Mouse (Mus musculus) C2C12 (cell line): ENCODE results near the gene Tent4a. TPM values are rescaled to one million over a fixed set of nuclear protein-coding genes. Genes with fewer than 3 reads are reported as not detected.

Source experiments
- H3K27me3 ChIP-seq: one replicate; pipeline ENCODE4 v1.6.1; 2011; ENCODE audit not compliant: control insufficient read depth, insufficient read depth, insufficient read length
- H3K36me3 ChIP-seq: one replicate; pipeline ENCODE4 v1.6.1; 2011; ENCODE audit not compliant: control insufficient read depth, insufficient read depth
- H3K4me3 ChIP-seq: one replicate; pipeline ENCODE4 v1.5.1; 2011; ENCODE audit warnings: mild to moderate bottlenecking, control low read depth; ENCODE audit not compliant: poor library complexity, insufficient read depth, severe bottlenecking
- H3K79me2 ChIP-seq: one replicate; pipeline ENCODE4 v1.6.1; 2011; ENCODE audit not compliant: control insufficient read depth, insufficient read depth
- H3K79me3 ChIP-seq: one replicate; pipeline ENCODE4 v1.6.1; 2011; ENCODE audit warnings: low read depth, control low read depth
- H3ac ChIP-seq: one replicate; pipeline ENCODE3; 2011; ENCODE audit warnings: low read depth; ENCODE audit not compliant: control insufficient read depth, insufficient read length
- CEBPB ChIP-seq: IDR thresholded peaks from one replicate; pipeline ENCODE4 v1.6.1; 2011; ENCODE audit warnings: low read depth, mild to moderate bottlenecking, control low read depth, moderate library complexity
- CTCF ChIP-seq: IDR thresholded peaks from one replicate; pipeline ENCODE4 v1.5.1; 2011; ENCODE audit not compliant: control insufficient read depth, insufficient read depth, insufficient read length
- FOSL1 ChIP-seq: IDR thresholded peaks from one replicate; pipeline ENCODE4 v1.8.0; 2011; ENCODE audit warnings: mild to moderate bottlenecking, low read length; ENCODE audit not compliant: poor library complexity, insufficient read depth, severe bottlenecking
- MAX ChIP-seq: IDR thresholded peaks from one replicate; pipeline ENCODE4 v1.6.1; 2011; ENCODE audit warnings: mild to moderate bottlenecking, control low read depth
- MYOD1 ChIP-seq: IDR thresholded peaks from one replicate; pipeline ENCODE4 v1.6.1; 2011; ENCODE audit warnings: low read depth; ENCODE audit not compliant: control insufficient read depth, insufficient read length
- MYOG ChIP-seq: IDR thresholded peaks from one replicate; pipeline ENCODE4 v1.6.1; 2011; ENCODE audit not compliant: control insufficient read depth, insufficient read length; ENCODE audit errors: extremely low read depth
- USF1 ChIP-seq: IDR thresholded peaks from one replicate; pipeline ENCODE4 v1.6.1; 2011; ENCODE audit warnings: low read depth, mild to moderate bottlenecking, control low read depth, moderate library complexity
- polyA plus RNA-seq: library from polyadenylated mRNA; unstranded; fragments of >200 nt; fragmentation: generic; extraction: Trizol; gene quantifications from one replicate; pipeline ENCODE4 v1.2.1, GENCODE M21; 2012; ENCODE audit warnings: missing spikeins

Tent4a gene
- polyA plus RNA-seq, 1 experiment = 19.2 TPM

DNA sequence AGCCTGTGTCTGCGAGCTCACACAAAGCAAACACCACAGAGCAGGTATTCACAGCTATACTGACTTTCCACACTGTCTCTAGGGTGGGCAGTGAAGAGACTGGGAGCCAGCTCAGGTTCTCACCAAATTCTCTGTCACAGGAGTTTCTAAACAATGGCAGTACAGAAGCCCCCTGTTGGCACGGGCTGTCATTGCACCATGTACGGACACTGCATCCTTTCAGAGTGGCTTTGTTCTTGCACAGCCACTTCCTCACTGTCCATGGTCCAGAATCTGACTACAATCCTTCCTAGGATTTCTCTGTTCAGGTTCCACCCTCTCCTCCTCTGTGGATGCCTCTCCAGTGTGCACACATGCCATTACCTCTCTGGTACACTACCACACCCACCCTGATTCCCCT, 10.6 kb upstream of the Tent4a start:
- H3K79me3 ChIP-seq = no peaks in the 10 kb centered on the region
- no peaks in the 10 kb centered on the region for H3K36me3 ChIP-seq
- no peak overlapping the region for H3ac ChIP-seq
- H3K79me2 ChIP-seq = no peaks in the 10 kb centered on the region
- H3K4me3 ChIP-seq = no peak overlapping the region
- H3K27me3 ChIP-seq = no peaks in the 10 kb centered on the region
- no peak for TF ChIP-seq FOSL1
- no peak for TF ChIP-seq MYOD1
- TF ChIP-seq MAX = no peak
- TF ChIP-seq USF1 = no peak
- no peak for TF ChIP-seq MYOG
- no peak for TF ChIP-seq CTCF
- TF ChIP-seq CEBPB = no peak

DNA sequence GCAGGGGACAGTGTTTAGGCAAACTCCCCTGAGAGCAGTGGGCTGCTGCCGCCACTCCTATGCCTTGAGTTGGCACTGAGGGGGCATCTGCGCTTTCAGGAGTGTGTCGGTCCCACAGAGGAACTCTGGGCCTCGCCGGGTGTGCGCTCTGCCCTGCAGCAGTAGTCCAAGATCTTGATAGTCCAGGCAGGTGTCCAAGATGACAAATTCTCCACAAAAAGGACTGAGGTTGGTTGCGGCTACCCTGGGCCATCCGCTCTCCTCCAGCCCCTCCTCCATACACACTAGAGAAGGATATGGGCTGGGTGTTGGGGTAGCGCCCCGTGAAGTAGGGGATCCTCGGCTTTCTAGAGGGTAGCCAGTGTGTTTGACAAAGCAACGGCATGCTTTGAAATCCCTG, 9.2 kb upstream of the Tent4a start:
- no peak for TF ChIP-seq FOSL1
- no peak for TF ChIP-seq CEBPB
- no peak for TF ChIP-seq MYOD1
- no peak for TF ChIP-seq MAX
- TF ChIP-seq USF1 = no peak
- no peak for TF ChIP-seq CTCF
- no peak for TF ChIP-seq MYOG
- H3K79me3 ChIP-seq = no peaks in the 10 kb centered on the region
- no peaks in the 10 kb centered on the region for H3K27me3 ChIP-seq
- no peaks in the 10 kb centered on the region for H3K79me2 ChIP-seq
- no peaks in the 10 kb centered on the region for H3K36me3 ChIP-seq
- H3K4me3 ChIP-seq = no peak overlapping the region
- no peak overlapping the region for H3ac ChIP-seq

DNA sequence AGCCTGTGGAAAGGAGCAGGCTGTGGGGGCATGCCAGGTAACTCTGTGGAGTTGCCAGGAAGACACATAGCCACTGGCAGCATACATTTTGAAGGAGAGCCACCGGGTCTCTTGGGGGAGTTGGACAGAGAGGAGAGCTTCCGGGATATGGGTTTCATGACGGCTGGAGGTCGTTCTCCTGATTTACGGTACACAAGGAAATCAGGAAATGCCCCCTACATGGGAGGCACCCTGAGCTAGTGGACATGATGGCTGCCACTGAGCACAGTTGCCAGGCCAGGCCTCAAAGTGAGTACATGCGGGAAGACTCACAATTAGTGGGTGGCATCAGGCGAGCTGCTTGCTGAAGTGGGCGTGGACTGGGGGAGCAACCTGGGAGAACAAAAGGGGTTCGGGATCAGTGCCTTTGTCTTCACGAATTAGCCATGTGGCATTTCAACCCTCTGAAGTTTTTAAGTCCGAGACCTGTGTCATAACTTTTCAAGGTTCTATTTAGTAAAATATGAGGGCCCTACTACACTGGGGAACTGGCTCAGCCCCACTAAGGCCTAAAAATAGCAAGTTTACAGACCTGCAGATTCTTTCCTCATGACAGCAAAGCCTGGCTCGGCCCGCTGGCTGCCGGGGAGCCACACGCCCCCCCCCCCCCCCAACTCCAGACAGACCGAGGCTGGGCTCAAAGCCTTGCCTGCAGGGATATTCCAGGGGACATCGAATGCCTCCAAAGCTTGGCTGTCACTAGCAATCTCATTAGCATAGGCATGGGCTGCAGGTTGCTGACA, 8.3 kb upstream of the Tent4a start:
- Histone ChIP-seq H3K79me3 (no peaks in the 10 kb centered on the region), H3K27me3 (no peaks in the 10 kb centered on the region), H3K79me2 (no peaks in the 10 kb centered on the region), H3K4me3 (no peak overlapping the region), H3K36me3 (no peaks in the 10 kb centered on the region), H3ac (no peak overlapping the region)
- no peak for TF ChIP-seq MYOG
- TF ChIP-seq FOSL1 = no peak
- TF ChIP-seq CEBPB = no peak
- TF ChIP-seq USF1 = no peak
- TF ChIP-seq CTCF = no peak

DNA sequence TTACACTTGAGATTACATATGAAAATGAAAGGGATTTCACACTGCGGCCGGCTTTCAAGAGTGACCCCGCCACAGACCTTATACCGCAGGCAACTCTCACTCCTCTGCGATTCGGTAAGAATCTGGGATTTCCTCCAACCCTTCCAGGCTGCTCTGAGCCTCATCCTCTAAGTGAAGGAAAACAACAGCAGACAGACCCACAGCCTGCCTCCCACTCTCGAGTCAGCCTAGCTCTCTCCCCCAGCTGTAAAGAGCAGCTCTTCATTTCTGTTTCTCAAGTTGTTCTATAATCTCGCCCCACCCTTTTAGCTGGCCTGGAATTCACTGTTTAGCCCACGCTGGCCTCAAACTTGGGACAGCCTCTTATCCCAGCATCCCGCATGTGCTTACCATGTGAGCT, 7.4 kb upstream of the Tent4a start:
- Histone ChIP-seq H3K27me3 (no peaks in the 10 kb centered on the region), H3K4me3 (no peak overlapping the region), H3K36me3 (no peaks in the 10 kb centered on the region), H3ac (no peak overlapping the region), H3K79me3 (no peaks in the 10 kb centered on the region), H3K79me2 (no peaks in the 10 kb centered on the region)
- TF ChIP-seq MYOD1 (no peak), USF1 (no peak), MAX (no peak), MYOG (no peak), CTCF (no peak), FOSL1 (no peak), CEBPB (no peak)

DNA sequence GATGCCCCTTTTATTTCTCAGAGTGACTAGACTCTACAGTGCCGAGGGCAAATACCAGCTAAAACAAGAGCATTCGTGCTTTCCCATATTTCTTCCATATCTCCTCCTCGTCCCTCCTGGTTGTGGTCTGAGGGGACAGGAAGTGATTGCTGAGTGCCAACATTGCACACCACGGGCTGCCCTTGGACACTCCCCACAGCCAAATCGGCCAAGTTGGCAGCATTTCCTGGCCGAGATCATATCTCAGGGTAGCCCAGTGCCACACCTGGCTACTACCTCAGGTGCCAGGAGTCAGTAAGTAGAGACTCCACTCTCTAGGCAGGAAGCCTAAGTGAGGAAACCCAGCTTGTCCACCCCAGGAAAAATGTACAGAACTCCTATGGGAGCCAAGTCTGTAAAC, 6.8 kb upstream of the Tent4a start:
- no peaks in the 10 kb centered on the region for H3K36me3 ChIP-seq
- no peak overlapping the region for H3ac ChIP-seq
- no peak overlapping the region for H3K4me3 ChIP-seq
- H3K79me2 ChIP-seq = no peaks in the 10 kb centered on the region
- TF ChIP-seq MYOD1 = no peak
- TF ChIP-seq MYOG = no peak
- no peak for TF ChIP-seq CTCF
- TF ChIP-seq USF1 = no peak
- no peaks in the 10 kb centered on the region for H3K79me3 ChIP-seq
- H3K27me3 ChIP-seq = no peaks in the 10 kb centered on the region

DNA sequence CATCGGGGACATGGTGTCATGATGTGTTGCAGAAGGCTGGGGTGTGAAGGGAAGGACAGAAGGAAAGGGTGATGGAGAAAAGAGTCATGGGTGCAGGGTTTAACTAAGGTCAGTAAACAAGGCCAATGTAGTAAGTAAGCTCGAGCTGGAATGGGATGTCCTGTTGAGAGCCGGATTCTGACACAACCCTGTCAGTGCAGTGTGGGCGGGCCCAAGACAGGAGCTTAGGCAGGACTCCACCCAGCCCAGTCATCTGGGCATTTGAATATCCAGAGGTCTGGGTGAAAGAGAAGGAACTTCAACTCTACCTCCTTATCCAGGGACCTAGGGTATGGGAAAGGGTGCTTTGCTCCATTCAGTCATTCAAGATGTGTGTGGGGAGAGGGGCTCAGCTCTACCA, 3.9 kb upstream of the Tent4a start:
- H3K4me3 ChIP-seq = no peak overlapping the region

More for the DNA sequence above, 3.9 kb upstream of the Tent4a start:
- Histone ChIP-seq H3ac (no peak overlapping the region), H3K27me3 (no peaks in the 10 kb centered on the region), H3K79me3 (peaks cover 3% of the 10 kb centered on the region), H3K36me3 (no peaks in the 10 kb centered on the region), H3K79me2 (peaks cover 9% of the 10 kb centered on the region)
- TF ChIP-seq MYOG (no peak), FOSL1 (no peak), USF1 (no peak), MAX (no peak), CTCF (no peak), CEBPB (no peak), MYOD1 (no peak)
